Mouse (Mus musculus) kidney, postnatal 36 days (tissue): ENCODE measurements at regions not wholly inside any gene's neighbourhood (a gene's known extent, or its start where the extent isn't known, plus 50 kb on each side); places are given as distances from the start of the nearest gene placed in this dataset.
"Not testable (repeated sequence)": the region's sequence is repeated elsewhere in the genome, so short reads cannot be mapped to it uniquely, and the experiment has no call there.

Experiments
- DNase-seq, 2 experiments: peaks; one replicate each; pipeline ENCODE4 v3.0.0; 2021 to 2022; ENCODE audit warnings: mixed read lengths in 2 of 2

DNA sequence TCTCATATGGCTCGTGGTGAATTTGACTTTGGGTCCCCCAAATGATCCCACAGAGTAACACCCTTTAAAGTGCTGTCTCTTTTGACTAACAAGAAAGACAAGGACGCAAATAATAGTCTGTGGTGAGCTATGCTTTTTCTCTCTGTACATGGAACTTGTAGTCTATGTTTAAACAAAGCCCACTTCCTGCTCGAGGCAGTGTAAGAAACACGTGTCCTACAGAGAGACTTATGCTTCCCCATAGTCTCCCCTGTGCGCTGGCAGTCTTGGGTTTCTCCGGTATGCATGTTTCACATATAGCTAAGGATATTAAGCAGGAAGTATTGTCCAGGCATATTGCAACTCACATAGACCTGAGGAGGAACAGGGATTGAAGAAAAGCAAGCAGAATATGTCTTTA, 879.0 kb upstream of the Olfr1507 start:
- DNase-seq, result not testable (repeated sequence)

GRCm38 (mm10) chr14:53373777-53374468, 878.4 kb upstream of the Olfr1507 start:
- not testable (repeated sequence) for DNase-seq

DNA sequence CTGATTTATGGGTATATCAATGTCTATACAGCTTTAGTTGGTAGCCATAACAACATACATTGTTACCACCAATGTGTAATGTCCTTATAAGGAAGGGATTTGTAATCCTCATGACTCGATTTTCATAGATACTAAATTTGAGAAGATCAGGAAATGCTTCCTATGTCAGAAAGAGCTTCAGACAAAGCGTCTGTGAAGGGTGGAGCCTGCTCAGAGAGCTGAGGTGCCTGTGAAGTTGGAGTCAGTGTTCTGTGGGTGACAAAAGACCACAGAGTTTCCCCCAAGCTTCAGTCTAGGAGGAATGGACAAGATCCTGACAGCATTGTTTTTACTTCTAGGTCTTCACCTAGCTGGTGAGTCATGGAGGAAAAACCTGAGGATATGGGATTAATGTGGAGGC, 874.2 kb upstream of the Olfr1507 start:
- no peak for DNase-seq

DNA sequence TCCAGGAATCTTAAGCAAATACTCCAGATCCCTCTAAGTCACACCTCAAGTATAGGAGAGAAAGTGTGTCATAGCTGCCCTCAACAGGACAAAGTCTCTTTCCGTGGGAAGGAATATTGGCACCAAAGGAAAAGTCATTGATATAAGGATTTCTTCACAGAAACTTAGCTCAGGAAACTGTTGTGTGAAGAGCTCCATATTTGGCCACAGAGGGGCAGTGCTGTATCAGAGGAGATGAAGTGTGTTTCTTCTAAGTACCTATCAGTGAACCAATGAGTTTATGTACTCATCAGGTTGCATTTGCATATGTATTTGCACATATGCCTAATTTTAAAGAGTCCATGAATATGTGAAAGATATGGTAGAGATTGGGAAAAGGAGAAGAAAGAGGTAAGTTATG, 871.9 kb upstream of the Olfr1507 start:
- not testable (repeated sequence) for DNase-seq

DNA sequence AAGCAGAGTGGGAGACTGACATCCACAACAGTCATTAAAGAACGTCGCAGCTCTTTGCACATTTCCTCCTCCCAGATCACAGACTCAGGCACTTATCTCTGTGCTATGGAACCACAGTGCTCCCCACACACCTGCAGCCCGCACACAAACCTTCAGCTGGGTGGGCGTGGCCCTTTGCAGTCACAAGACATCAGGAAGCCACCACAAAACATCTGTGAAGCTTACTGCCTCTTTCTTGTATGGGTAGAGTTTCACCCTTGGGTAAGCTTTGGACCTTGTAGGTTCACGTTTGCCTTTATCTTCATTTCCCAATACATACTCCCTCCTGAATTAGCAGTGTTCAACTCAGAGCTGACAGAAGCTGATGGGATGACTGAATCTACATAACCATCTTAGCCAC, 868.4 kb upstream of the Olfr1507 start:
- not testable (repeated sequence) for DNase-seq

DNA sequence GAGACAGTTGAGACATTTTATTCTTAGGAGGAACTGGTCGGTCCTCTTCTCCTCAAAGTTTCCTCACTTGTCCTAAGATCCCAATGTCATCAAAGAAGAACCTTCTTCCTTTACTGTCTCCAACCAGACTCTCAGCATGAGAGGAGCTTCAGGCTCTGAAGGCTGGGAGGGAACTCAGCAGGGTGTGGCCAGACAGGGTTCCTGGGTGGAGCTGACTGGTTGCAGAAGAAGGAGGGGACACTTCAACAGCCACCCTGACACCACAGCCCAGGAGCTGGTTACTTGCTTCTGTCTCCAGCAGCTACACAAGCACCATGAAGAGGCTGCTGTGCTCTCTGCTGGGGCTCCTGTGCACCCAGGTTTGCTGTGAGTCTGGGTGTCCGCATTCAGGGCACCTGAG, 866.5 kb upstream of the Olfr1507 start:
- DNase-seq, result not testable (repeated sequence)

GRCm38 (mm10) chr14:53357498-53357897, 861.9 kb upstream of the Olfr1507 start:
- not testable (repeated sequence) for DNase-seq

GRCm38 (mm10) chr14:53356783-53357182, 861.2 kb upstream of the Olfr1507 start:
- not testable (repeated sequence) for DNase-seq

GRCm38 (mm10) chr14:53351457-53351856, 855.9 kb upstream of the Olfr1507 start:
- not testable (repeated sequence) for DNase-seq

DNA sequence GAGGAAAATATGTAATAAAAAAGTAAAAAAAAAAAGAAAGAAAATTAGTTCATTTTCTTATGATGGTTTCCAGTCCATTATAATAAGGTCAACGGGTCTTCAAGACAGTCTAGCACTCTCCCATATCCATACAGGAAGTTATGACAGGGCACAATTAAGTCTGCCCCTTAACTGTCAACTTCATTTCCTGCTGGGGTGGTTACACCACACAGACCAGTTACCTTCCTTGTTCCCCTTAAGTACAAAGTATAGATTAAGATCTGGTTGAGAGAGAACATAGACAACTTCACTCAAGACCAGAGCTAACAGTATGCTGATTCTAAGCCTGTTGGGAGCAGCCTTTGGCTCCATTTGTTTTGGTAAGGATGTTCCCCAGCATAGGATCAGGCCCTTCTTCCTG, 855.2 kb upstream of the Olfr1507 start:
- DNase-seq, result not testable (repeated sequence)

DNA sequence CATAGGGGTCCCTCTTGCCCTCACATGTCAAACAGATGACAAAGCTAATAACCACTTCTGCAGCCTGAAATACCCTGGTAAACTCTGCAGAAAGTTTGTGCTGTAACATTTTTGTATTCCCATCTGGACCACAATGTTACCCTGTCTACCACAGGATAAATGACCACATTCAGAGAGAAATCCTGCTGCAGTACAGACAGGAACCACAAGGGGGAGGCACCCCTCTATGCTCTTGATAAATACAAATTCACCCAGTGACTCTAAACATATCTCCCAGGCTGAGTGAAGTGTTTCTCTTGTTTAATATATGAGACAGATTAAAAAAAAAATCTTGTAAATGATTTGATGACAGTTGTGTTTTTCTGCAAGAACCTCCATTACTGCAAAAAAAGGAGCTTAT, 853.6 kb upstream of the Olfr1507 start:
- peak in 1 of 2 experiments; percentile 10 for DNase-seq

- DNase-seq, result peak in 1 of 2 experiments; percentile 6
Observed at GRCm38 (mm10) chr14:53345568-53345967, 850.0 kb upstream of the Olfr1507 start.

GRCm38 (mm10) chr14:53343849-53344248, 848.3 kb upstream of the Olfr1507 start:
- not testable (repeated sequence) for DNase-seq

DNA sequence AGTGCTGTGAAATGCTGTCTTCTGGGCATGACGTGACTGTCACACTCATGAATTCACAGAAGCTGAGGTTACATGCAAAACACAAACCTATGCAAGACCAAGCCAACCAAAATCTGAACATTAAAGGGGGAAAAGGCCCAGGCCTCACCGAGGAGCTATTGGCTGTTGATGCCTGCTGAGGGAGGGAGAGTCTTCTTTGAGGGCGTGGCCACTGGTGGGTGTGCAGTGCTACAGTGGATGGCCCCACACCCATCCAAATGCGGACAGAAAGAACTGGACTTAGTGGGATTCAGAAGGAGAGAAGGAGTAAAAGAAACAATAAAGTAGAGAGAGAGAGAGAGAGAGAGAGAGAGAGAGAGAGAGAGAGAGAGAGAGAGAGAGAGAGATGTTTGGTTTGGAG, 843.6 kb upstream of the Olfr1507 start:
- not testable (repeated sequence) for DNase-seq

GRCm38 (mm10) chr14:53337446-53337845, 841.9 kb upstream of the Olfr1507 start:
- not testable (repeated sequence) for DNase-seq

GRCm38 (mm10) chr14:53336705-53337104, 841.2 kb upstream of the Olfr1507 start:
- not testable (repeated sequence) for DNase-seq

DNA sequence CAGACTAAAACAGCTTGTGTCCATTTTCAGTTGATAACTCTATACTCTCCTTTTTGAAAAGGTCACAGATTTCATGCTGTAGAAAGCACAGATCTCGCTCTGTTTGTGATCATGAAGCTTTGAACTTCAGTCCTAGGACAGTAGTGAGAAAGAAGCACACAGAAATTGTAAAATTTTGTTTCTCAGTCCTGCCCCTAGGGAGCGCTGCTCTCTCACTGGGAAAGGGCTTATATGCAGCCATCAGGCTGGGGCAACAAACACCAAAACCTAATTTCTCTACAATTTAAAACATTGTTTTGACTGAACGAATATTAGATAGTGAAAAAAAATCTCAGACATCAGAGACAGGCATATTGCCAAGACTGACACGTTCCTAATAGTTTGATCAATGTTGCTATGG, 838.9 kb upstream of the Olfr1507 start:
- not testable (repeated sequence) for DNase-seq

GRCm38 (mm10) chr14:53331153-53331552, 835.6 kb upstream of the Olfr1507 start:
- not testable (repeated sequence) for DNase-seq

GRCm38 (mm10) chr14:53324367-53324766, 828.8 kb upstream of the Olfr1507 start:
- DNase-seq, result not testable (repeated sequence)

- DNase-seq, result not testable (repeated sequence)
Observed at GRCm38 (mm10) chr14:53318512-53319309, 823.2 kb upstream of the Olfr1507 start.

GRCm38 (mm10) chr14:53312490-53312889, 816.9 kb upstream of the Olfr1507 start:
- DNase-seq, result peak in 1 of 2 experiments; percentile 1

GRCm38 (mm10) chr14:53303179-53303578, 807.6 kb upstream of the Olfr1507 start:
- DNase-seq, result not testable (repeated sequence)

DNA sequence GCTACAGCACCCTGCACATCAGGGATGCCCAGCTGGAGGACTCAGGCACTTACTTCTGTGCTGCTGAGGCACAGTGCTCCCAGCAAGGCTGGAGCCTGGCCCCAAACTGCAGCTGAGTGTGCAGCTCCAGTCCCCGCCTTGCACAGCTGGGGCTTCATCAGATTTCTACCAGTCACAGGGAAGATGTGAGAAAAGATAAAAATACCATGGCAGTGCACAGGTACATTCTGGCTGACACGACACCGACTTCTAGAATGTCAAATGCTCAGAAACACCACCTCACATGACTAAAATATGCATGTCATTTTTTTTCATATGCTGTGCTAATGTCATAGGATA, 806.9 kb upstream of the Olfr1507 start:
- DNase-seq, result not testable (repeated sequence)
